Mouse (Mus musculus): ENCODE data around the gene Il27. TPM values are rescaled to one million over a fixed set of nuclear protein-coding genes. Genes with fewer than 3 reads are reported as not detected.

Il27 gene
- 0.52 and 0.55 TPM in 2 replicates for polyA plus RNA-seq (2015; fragmentation: Nextera tagmentation; extraction: Ambion mirVana)

GRCm38 (mm10) chr7:126594862-126595561 is at the start of gene Il27:
TSS of gene Il27 (minus strand) at chr7:126594941.

GRCm38 (mm10) chr7:126630824-126631518 is 36.2 kb upstream of the Il27 start, which contains the start of gene Nupr1:
TSS of gene Nupr1 (minus strand) at chr7:126630861.

GRCm38 (mm10) chr7:126585717-126586116 is 9.0 kb downstream of the Il27 start, which contains the start of gene Cln3:
TSS of gene Cln3 (minus strand) at chr7:126585817.

GRCm38 (mm10) chr7:126584506-126584977 is 10.2 kb downstream of the Il27 start, which contains the start of gene Apobr:
TSS of gene Apobr (plus strand) at chr7:126584942.

GRCm38 (mm10) chr7:126566094-126566765 is 28.5 kb downstream of the Il27 start, which contains the start of gene Eif3c:
TSS of gene Eif3c (minus strand) at chr7:126566411.

Other genes with a start within 250 kb of the Il27 start
- 9.4 and 11.6 TPM in 2 replicates for gene Lat, start 225.4 kb downstream of the Il27 start, polyA plus RNA-seq (2015; fragmentation: Nextera tagmentation; extraction: Ambion mirVana)
- gene Spns1, start 217.5 kb downstream of the Il27 start, polyA plus RNA-seq (2015; fragmentation: Nextera tagmentation; extraction: Ambion mirVana) = 16.6 and 23.1 TPM in 2 replicates
- gene Nfatc2ip, start 198.2 kb downstream of the Il27 start, polyA plus RNA-seq (2015; fragmentation: Nextera tagmentation; extraction: Ambion mirVana) = 4.6 and 5.0 TPM in 2 replicates
- gene Cd19, start 180.1 kb downstream of the Il27 start, polyA plus RNA-seq (2015; fragmentation: Nextera tagmentation; extraction: Ambion mirVana) = 13.1 and 17.5 TPM in 2 replicates
- 9.6 and 14.7 TPM in 2 replicates for gene Rabep2, start 166.2 kb downstream of the Il27 start, polyA plus RNA-seq (2015; fragmentation: Nextera tagmentation; extraction: Ambion mirVana)
- gene Atp2a1, start 131.8 kb downstream of the Il27 start, polyA plus RNA-seq (2015; fragmentation: Nextera tagmentation; extraction: Ambion mirVana) = 0.54 and 0.86 TPM in 2 replicates
- 14.4 and 17.8 TPM in 2 replicates for gene Sh2b1, start 119.5 kb downstream of the Il27 start, polyA plus RNA-seq (2015; fragmentation: Nextera tagmentation; extraction: Ambion mirVana)
- 56.1 and 56.4 TPM in 2 replicates for gene Tufm, start 107.6 kb downstream of the Il27 start, polyA plus RNA-seq (2015; fragmentation: Nextera tagmentation; extraction: Ambion mirVana)
- 25.9 and 26.0 TPM in 2 replicates for gene Atxn2l, start 91.5 kb downstream of the Il27 start, polyA plus RNA-seq (2015; fragmentation: Nextera tagmentation; extraction: Ambion mirVana)
- gene Eif3c, start 28.5 kb downstream of the Il27 start, polyA plus RNA-seq (2015; fragmentation: Nextera tagmentation; extraction: Ambion mirVana) = 127 and 128 TPM in 2 replicates
- 8.2 and 8.4 TPM in 2 replicates for gene Apobr, start 10.0 kb downstream of the Il27 start, polyA plus RNA-seq (2015; fragmentation: Nextera tagmentation; extraction: Ambion mirVana)
- gene Cln3, start 9.1 kb downstream of the Il27 start, polyA plus RNA-seq (2015; fragmentation: Nextera tagmentation; extraction: Ambion mirVana) = 23.1 and 32.8 TPM in 2 replicates
- gene Nupr1, start 35.9 kb upstream of the Il27 start, polyA plus RNA-seq (2015; fragmentation: Nextera tagmentation; extraction: Ambion mirVana) = 14.0 and 15.6 TPM in 2 replicates
- gene Sgf29, start 54.4 kb upstream of the Il27 start, polyA plus RNA-seq (2015; fragmentation: Nextera tagmentation; extraction: Ambion mirVana) = 32.5 and 37.4 TPM in 2 replicates
- 10.9 and 15.1 TPM in 2 replicates for gene Sult1a1, start 81.5 kb upstream of the Il27 start, polyA plus RNA-seq (2015; fragmentation: Nextera tagmentation; extraction: Ambion mirVana)
- gene Bola2, start 100.5 kb upstream of the Il27 start, polyA plus RNA-seq (2015; fragmentation: Nextera tagmentation; extraction: Ambion mirVana) = 142 and 152 TPM in 2 replicates
- gene Slx1b, start 100.8 kb upstream of the Il27 start, polyA plus RNA-seq (2015; fragmentation: Nextera tagmentation; extraction: Ambion mirVana) = 3.1 and 4.5 TPM in 2 replicates
- gene Coro1a, start 112.8 kb upstream of the Il27 start, polyA plus RNA-seq (2015; fragmentation: Nextera tagmentation; extraction: Ambion mirVana) = 226 and 316 TPM in 2 replicates
- 46.8 and 62.2 TPM in 2 replicates for gene Mapk3, start 164.7 kb upstream of the Il27 start, polyA plus RNA-seq (2015; fragmentation: Nextera tagmentation; extraction: Ambion mirVana)
- 4.7 and 6.9 TPM in 2 replicates for gene Gdpd3, start 171.4 kb upstream of the Il27 start, polyA plus RNA-seq (2015; fragmentation: Nextera tagmentation; extraction: Ambion mirVana)
- gene Ypel3, start 182.0 kb upstream of the Il27 start, polyA plus RNA-seq (2015; fragmentation: Nextera tagmentation; extraction: Ambion mirVana) = 155 and 172 TPM in 2 replicates
- gene Tbx6, start 186.5 kb upstream of the Il27 start, polyA plus RNA-seq (2015; fragmentation: Nextera tagmentation; extraction: Ambion mirVana) = 0.81 and 1.0 TPM in 2 replicates
- gene Ppp4c, start 197.6 kb upstream of the Il27 start, polyA plus RNA-seq (2015; fragmentation: Nextera tagmentation; extraction: Ambion mirVana) = 134 and 141 TPM in 2 replicates
- 0.16 TPM in 1 of 2 replicates, not detected in the other for gene Fam57b, start 202.7 kb upstream of the Il27 start, polyA plus RNA-seq (2015; fragmentation: Nextera tagmentation; extraction: Ambion mirVana)
- not detected in 2 replicates for gene 4930451I11Rik, start 236.7 kb upstream of the Il27 start, polyA plus RNA-seq (2015; fragmentation: Nextera tagmentation; extraction: Ambion mirVana)

All from spleen, postnatal 0 days (tissue).